Mouse (Mus musculus) midbrain, embryonic 12.5 days (tissue): ENCODE measurements at regions not wholly inside any gene's neighbourhood (a gene's known extent, or its start where the extent isn't known, plus 50 kb on each side); places are given as distances from the start of the nearest gene placed in this dataset.

Experiments
- ATAC-seq: fragments of 200-750 bp; cut with Nextera tagmentation; 2 replicates; pipeline ENCODE4 v1.8.0; 2017; ENCODE audit warnings: low read depth, moderate TSS enrichment, moderate library complexity; ENCODE audit not compliant: low FRiP score
- H3K27ac ChIP-seq: fragments of 300-500 bp; sonication (generic); replicated peaks from 2 replicates; pipeline ENCODE4 v1.5.1; 2016; ENCODE audit warnings: mild to moderate bottlenecking
- H3K27me3 ChIP-seq: fragments of 300-500 bp; sonication (generic); 2 replicates; pipeline ENCODE4 v1.6.1; 2016; ENCODE audit warnings: mild to moderate bottlenecking
- H3K36me3 ChIP-seq: fragments of 300-500 bp; sonication (generic); 2 replicates; pipeline ENCODE4 v1.6.1; 2016
- H3K4me1 ChIP-seq: fragments of 300-500 bp; sonication (generic); 2 replicates; pipeline ENCODE4 v1.6.1; 2016
- H3K4me2 ChIP-seq: fragments of 300-500 bp; sonication (generic); replicated peaks from 2 replicates; pipeline ENCODE4 v1.6.1; 2016; ENCODE audit warnings: mild to moderate bottlenecking, moderate library complexity
- H3K4me3 ChIP-seq: fragments of 300-500 bp; sonication (generic); 2 replicates; pipeline ENCODE4 v1.5.1; 2016; ENCODE audit warnings: mild to moderate bottlenecking
- H3K9ac ChIP-seq: fragments of 300-500 bp; sonication (generic); replicated peaks from 2 replicates; pipeline ENCODE4 v1.6.1; 2016; ENCODE audit warnings: mild to moderate bottlenecking, moderate library complexity
- H3K9me3 ChIP-seq: fragments of 300-500 bp; sonication (generic); 2 replicates; pipeline ENCODE4 v1.6.1; 2016; ENCODE audit warnings: mild to moderate bottlenecking
- WGBS: fragments of 180-500 bp; shearing (Covaris S2); methylation state at CpG from one replicate; pipeline ENCODE4 v1.1.7; 2016; 5-methylcytosine and 5-hydroxymethylcytosine counted together

GRCm38 (mm10) chr16:71622664-71623063 is 685.4 kb upstream of the Robo1 start:
- no peaks in the 10 kb centered on the region for H3K4me1 ChIP-seq
- no peak overlapping the region for H3K4me2 ChIP-seq
- no peaks in the 10 kb centered on the region for H3K36me3 ChIP-seq
- no peak overlapping the region for H3K9ac ChIP-seq
- WGBS = 80% methylated on average over 8 of the region's 8 CpGs
- H3K27ac ChIP-seq = no peak overlapping the region
- no peak overlapping the region for H3K4me3 ChIP-seq
- ATAC-seq = no peak
- no peaks in the 10 kb centered on the region for H3K9me3 ChIP-seq
- H3K27me3 ChIP-seq = no peaks in the 10 kb centered on the region

DNA sequence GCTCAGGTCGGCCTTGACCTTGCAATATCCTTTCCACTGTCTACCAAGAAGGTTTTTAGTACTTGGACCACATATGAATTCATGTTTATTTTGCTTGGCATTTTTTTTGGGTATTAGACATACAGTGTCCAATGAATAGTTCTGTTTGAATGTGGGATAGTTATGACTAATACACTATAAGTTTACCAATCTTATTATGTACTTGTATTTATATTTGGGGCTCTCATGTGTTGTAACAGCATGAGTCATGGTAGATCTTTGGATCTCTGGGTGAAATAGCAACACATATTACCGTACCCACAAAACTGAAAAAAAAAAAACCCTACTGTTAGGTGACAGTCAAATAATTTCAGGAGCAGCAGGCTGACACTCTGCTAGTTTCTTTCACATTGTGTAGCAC is 667.7 kb upstream of the Robo1 start:
- H3K27me3 ChIP-seq = no peaks in the 10 kb centered on the region
- H3K9me3 ChIP-seq = no peaks in the 10 kb centered on the region
- no peak overlapping the region for H3K27ac ChIP-seq
- H3K36me3 ChIP-seq = no peaks in the 10 kb centered on the region
- no peak for ATAC-seq
- H3K4me1 ChIP-seq = 0 out of 2 replicates have a peak, but pooled peaks cover 3% of the 10 kb centered on the region
- no peak overlapping the region for H3K4me2 ChIP-seq
- WGBS = 85% methylated on average over 2 of the region's 2 CpGs
- no peak overlapping the region for H3K9ac ChIP-seq
- no peak overlapping the region for H3K4me3 ChIP-seq

DNA sequence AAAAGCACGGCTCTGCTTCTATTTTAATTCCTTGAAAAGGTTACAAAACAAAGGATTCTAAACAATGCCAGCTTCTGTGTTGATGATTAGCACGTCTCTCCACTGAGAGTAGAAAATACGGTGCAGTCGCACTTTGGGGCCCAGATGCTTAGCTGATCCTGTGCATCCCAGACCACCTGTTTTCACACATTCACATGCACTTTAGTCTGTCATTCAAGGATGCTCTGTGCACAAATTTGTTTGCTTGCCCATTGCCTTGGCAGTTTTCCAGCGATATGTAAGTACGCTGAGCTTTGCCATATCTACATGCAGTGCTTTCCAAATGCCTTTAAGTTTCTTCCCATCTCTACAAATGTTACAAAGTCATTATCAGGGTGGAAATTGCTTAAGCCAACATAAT is 664.9 kb upstream of the Robo1 start:
- 0 out of 2 replicates have a peak, but pooled peaks cover 3% of the 10 kb centered on the region for H3K4me1 ChIP-seq
- H3K4me3 ChIP-seq = no peak overlapping the region
- no peak overlapping the region for H3K4me2 ChIP-seq
- H3K36me3 ChIP-seq = no peaks in the 10 kb centered on the region
- WGBS = 53% methylated on average over 6 of the region's 6 CpGs
- H3K9ac ChIP-seq = no peak overlapping the region
- ATAC-seq = no peak
- no peaks in the 10 kb centered on the region for H3K9me3 ChIP-seq
- H3K27me3 ChIP-seq = no peaks in the 10 kb centered on the region
- H3K27ac ChIP-seq = no peak overlapping the region

DNA sequence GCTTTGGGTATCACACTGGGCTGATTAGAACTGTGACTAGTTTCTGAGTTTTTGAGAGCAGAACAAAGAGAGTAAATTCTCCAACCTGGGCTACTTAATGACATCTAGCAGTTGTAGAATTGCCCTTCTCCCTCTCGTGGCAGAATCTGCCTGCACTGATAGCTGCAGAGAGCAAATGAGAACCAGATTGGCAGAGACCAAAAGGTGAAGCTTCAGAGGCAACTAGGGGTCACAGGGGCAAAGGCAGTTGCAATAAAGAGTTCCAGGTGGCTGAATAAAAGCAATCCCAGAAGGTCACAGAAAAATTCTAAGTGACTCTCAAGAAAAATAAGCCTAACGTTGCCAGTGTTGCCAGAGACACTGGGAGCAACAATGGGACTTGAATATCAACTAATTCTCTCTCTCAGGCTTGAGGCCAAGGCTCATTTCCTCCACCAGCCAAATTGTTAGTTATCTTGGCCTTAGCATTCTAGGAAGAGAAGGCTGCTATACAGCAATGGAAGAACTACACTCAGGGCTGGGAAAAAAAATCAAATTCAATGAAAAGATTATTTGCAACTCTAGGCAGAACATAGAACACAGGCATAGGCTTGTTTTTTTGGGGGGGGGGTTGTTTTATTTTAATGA is 629.9 kb upstream of the Robo1 start:
- no peak overlapping the region for H3K9ac ChIP-seq
- no peak overlapping the region for H3K27ac ChIP-seq
- H3K4me2 ChIP-seq = no peak overlapping the region
- H3K36me3 ChIP-seq = no peaks in the 10 kb centered on the region
- H3K27me3 ChIP-seq = no peaks in the 10 kb centered on the region
- WGBS = 12% methylated on average over 2 of the region's 2 CpGs
- ATAC-seq = no peak
- H3K4me1 ChIP-seq = no peaks in the 10 kb centered on the region
- no peaks in the 10 kb centered on the region for H3K9me3 ChIP-seq
- H3K4me3 ChIP-seq = no peak overlapping the region

- H3K4me3 ChIP-seq = no peak overlapping the region
- no peak overlapping the region for H3K4me2 ChIP-seq
- no peaks in the 10 kb centered on the region for H3K4me1 ChIP-seq
- H3K36me3 ChIP-seq = no peaks in the 10 kb centered on the region
- H3K9ac ChIP-seq = no peak overlapping the region
- no peak for ATAC-seq
- H3K9me3 ChIP-seq = no peaks in the 10 kb centered on the region
- WGBS = 34% methylated on average over 4 of the region's 4 CpGs
- no peaks in the 10 kb centered on the region for H3K27me3 ChIP-seq
- H3K27ac ChIP-seq = no peak overlapping the region; the same call in 1 of the 2 replicates
Measured at GRCm38 (mm10) chr16:71693464-71693863, 614.6 kb upstream of the Robo1 start.

GRCm38 (mm10) chr16:71705846-71706245 is 602.3 kb upstream of the Robo1 start:
- no peak overlapping the region for H3K4me3 ChIP-seq
- H3K27ac ChIP-seq = no peak overlapping the region
- H3K27me3 ChIP-seq = no peaks in the 10 kb centered on the region
- no peaks in the 10 kb centered on the region for H3K9me3 ChIP-seq
- no peaks in the 10 kb centered on the region for H3K36me3 ChIP-seq
- H3K9ac ChIP-seq = no peak overlapping the region
- H3K4me1 ChIP-seq = no peaks in the 10 kb centered on the region
- ATAC-seq = no peak
- H3K4me2 ChIP-seq = no peak overlapping the region

DNA sequence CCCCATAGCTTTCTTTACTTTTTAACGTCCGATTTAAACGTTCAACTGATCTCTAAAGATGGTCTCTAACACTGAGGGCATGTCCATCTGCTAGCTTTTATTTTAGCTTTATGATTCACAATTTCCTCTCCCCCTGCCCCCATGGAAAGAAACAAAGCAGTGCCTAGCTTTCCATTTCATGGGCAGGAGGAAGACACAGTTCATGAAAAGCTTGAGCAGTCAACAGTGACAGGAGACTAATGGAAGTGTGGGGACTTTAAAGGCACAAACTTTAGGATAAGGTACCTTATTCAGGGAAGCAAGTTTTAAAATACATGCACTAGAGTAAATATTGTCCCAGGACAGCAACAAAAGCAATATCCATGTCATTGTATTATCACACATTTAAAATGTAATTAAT is 598.4 kb upstream of the Robo1 start:
- Histone ChIP-seq H3K9ac (no peak overlapping the region), H3K4me3 (no peak overlapping the region), H3K36me3 (no peaks in the 10 kb centered on the region), H3K27me3 (no peaks in the 10 kb centered on the region), H3K27ac (no peak overlapping the region), H3K9me3 (no peaks in the 10 kb centered on the region), H3K4me1 (no peaks in the 10 kb centered on the region), H3K4me2 (no peak overlapping the region)
- ATAC-seq = no peak
- WGBS = 74% methylated on average over 3 of the region's 3 CpGs

DNA sequence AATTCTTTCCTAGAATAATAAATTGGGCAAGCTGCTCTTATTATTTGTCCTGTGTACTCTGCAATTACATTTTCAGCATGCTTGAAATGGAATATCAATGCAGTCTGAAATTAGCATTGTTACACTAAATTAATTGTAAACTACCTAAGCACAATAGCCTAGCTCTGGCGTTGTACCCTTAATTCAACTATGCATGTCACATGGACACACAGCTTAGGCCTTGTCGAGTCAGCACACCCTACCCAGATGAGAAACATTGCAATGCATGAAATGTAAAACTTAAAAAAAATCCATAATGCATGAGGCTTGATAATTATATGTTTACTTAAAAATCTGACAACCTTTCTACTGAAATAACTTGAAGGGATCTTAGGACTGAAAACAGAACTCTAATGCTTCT is 596.2 kb upstream of the Robo1 start:
- Histone ChIP-seq H3K27me3 (no peaks in the 10 kb centered on the region), H3K9ac (no peak overlapping the region), H3K36me3 (no peaks in the 10 kb centered on the region), H3K27ac (no peak overlapping the region), H3K4me2 (no peak overlapping the region), H3K4me1 (no peaks in the 10 kb centered on the region), H3K4me3 (no peak overlapping the region), H3K9me3 (no peaks in the 10 kb centered on the region)
- 67% methylated on average over 2 of the region's 2 CpGs for WGBS
- peak; percentile 47 for ATAC-seq

GRCm38 (mm10) chr16:71717207-71717606 is 590.9 kb upstream of the Robo1 start:
- H3K4me1 ChIP-seq = no peaks in the 10 kb centered on the region
- no peak overlapping the region for H3K4me3 ChIP-seq
- H3K9me3 ChIP-seq = no peaks in the 10 kb centered on the region
- H3K36me3 ChIP-seq = no peaks in the 10 kb centered on the region
- no peaks in the 10 kb centered on the region for H3K27me3 ChIP-seq
- no peak overlapping the region for H3K9ac ChIP-seq
- WGBS = 9% methylated on average over 3 of the region's 3 CpGs
- ATAC-seq = peak; percentile 69; the same call in 1 of the 2 replicates
- no peak overlapping the region for H3K27ac ChIP-seq
- no peak overlapping the region for H3K4me2 ChIP-seq

DNA sequence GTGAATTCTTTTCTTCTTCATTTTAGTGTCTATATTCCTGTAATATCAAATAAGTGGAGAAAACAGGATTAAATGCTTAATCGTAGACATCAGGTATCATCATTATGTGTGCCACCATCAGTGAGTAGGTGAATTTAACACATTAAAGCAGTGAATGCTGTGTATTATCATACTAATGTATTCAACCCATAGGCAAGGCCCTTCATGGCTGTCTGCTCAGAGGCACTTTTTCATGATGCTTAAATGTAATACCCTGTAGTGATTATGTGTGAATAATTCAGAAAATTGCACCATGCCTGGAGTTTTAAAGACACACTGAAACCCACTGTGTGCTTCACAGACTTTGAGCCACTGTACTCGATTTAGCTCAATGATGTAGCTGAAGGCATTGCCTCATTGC is 583.2 kb upstream of the Robo1 start:
- Histone ChIP-seq H3K4me1 (no peaks in the 10 kb centered on the region), H3K9me3 (no peaks in the 10 kb centered on the region), H3K27ac (no peak overlapping the region), H3K9ac (no peak overlapping the region), H3K4me2 (no peak overlapping the region), H3K36me3 (no peaks in the 10 kb centered on the region), H3K27me3 (no peaks in the 10 kb centered on the region), H3K4me3 (no peak overlapping the region)
- peak; percentile 66; the same call in 1 of the 2 replicates for ATAC-seq
- 83% methylated on average over 2 of the region's 2 CpGs for WGBS

DNA sequence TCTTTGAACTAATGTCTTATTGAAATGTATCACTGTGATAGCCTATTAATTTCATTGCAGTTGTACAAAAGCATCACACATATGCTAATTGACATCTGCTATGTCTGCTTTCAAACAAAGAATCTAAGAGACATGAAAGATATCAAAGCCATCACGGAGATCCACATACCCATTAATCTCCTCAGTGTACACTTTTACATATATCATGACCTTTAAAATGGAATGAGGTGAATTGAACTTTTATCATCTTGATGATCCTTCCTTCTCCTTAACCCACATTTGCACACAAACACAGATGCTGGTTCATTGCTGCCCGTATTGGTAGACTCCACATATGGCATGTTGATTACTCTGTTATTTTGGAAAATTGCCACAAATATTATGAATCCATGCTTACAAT is 570.2 kb upstream of the Robo1 start:
- Histone ChIP-seq H3K27ac (no peak overlapping the region), H3K27me3 (no peaks in the 10 kb centered on the region), H3K4me3 (no peak overlapping the region), H3K36me3 (no peaks in the 10 kb centered on the region), H3K9ac (no peak overlapping the region), H3K4me1 (no peaks in the 10 kb centered on the region), H3K4me2 (no peak overlapping the region), H3K9me3 (no peaks in the 10 kb centered on the region)
- WGBS = 75% methylated on average over 2 of the region's 2 CpGs
- ATAC-seq = no peak

- Histone ChIP-seq H3K27ac (no peak overlapping the region), H3K9ac (no peak overlapping the region), H3K4me1 (no peaks in the 10 kb centered on the region), H3K4me2 (no peak overlapping the region), H3K27me3 (no peaks in the 10 kb centered on the region), H3K4me3 (no peak overlapping the region), H3K36me3 (no peaks in the 10 kb centered on the region), H3K9me3 (no peaks in the 10 kb centered on the region)
- WGBS = 96% methylated on average over 5 of the region's 5 CpGs
- no peak for ATAC-seq
Measured at GRCm38 (mm10) chr16:71739104-71739503, 569.0 kb upstream of the Robo1 start.

DNA sequence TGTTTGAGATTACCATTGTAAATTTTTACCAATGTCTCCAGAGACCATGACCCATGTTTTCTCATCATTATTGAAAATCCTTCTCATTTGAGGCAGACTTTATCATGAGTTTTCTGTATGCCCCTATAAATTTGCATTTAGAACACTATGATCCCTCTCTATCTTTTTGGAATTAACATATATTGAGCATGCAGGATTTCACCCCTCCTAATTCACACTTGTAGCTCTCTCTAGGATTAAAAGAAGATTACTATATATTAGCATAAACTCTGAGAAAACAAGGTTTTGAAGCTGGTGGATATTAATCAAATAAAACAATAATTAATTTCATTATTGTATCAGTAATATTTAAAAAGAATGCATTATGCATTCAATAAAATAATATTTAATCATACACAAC is 527.2 kb upstream of the Robo1 start:
- no peak overlapping the region for H3K4me2 ChIP-seq
- 0 out of 2 replicates have a peak, but pooled peaks have one; percentile 66 for ATAC-seq

More for the DNA sequence above, 527.2 kb upstream of the Robo1 start:
- no peaks in the 10 kb centered on the region for H3K4me1 ChIP-seq
- no peak overlapping the region for H3K9ac ChIP-seq
- H3K36me3 ChIP-seq = no peaks in the 10 kb centered on the region
- no peak overlapping the region for H3K27ac ChIP-seq
- no peaks in the 10 kb centered on the region for H3K27me3 ChIP-seq
- no peak overlapping the region for H3K4me3 ChIP-seq
- H3K9me3 ChIP-seq = no peaks in the 10 kb centered on the region
